Mouse (Mus musculus) MEL (cell line): ENCODE data around the gene Abhd12b.

ENCODE experiments used
- CTCF ChIP-seq, 3 experiments: IDR thresholded peaks in 2 of 3; conservative IDR thresholded peaks in 1 of 3; 2 replicates each; pipeline ENCODE4 v1.5.1; 2011 to 2012; ENCODE audit warnings: low read length in 3 of 3, low read depth in 2 of 3, mild to moderate bottlenecking in 2 of 3, improper control_type of control experiment in 1 of 3, inconsistent platforms in 1 of 3, mixed read lengths in 1 of 3, moderate library complexity in 1 of 3; ENCODE audit not compliant: control insufficient read depth in 1 of 3, insufficient read depth in 1 of 3, poor library complexity in 1 of 3, severe bottlenecking in 1 of 3
- MXI1 ChIP-seq: IDR thresholded peaks from 2 replicates; pipeline ENCODE4 v1.6.1; 2011; ENCODE audit warnings: mild to moderate bottlenecking, low read depth, low read length, improper control_type of control experiment
- NRF1 ChIP-seq: IDR thresholded peaks from 2 replicates; pipeline ENCODE4 v1.6.1; 2014; ENCODE audit warnings: low read depth, mild to moderate bottlenecking, inconsistent platforms, low read length, improper control_type of control experiment, moderate library complexity; ENCODE audit not compliant: poor library complexity, insufficient read depth, severe bottlenecking
- RAD21 ChIP-seq: IDR thresholded peaks from 2 replicates; pipeline ENCODE4 v1.6.1; 2011; ENCODE audit warnings: mild to moderate bottlenecking, low read depth, low read length, improper control_type of control experiment
- TCF12 ChIP-seq: IDR thresholded peaks from 2 replicates; pipeline ENCODE4 v1.6.1; 2014; ENCODE audit warnings: low read depth, mild to moderate bottlenecking, inconsistent platforms, low read length, improper control_type of control experiment, moderate library complexity

DNA sequence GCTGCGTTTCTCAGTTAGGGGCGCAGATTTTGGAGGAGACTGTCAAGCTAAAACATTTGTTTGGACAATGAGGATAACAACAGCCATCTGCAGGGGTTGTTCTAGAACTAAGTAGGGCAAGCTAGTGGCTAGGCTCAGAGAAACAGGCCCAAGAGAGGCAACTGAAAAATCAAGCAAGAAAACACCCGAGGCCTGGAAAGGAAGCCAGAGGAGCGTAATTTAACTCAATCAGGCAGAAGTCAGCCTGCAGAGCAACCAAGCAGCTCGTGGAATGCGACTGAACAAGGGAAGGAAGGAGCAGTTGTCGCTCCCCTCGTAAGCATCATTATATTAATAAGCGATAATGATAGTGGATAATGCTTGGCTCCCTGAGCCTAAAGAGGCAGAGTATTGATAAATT lies 47.4 kb upstream of the Abhd12b start:
- TF ChIP-seq NRF1 (no peak), MXI1 (no peak), CTCF (IDR thresholded peaks at IDR 0.05 in 2 of 3, conservative IDR thresholded peaks at IDR 0.05 in 1 of 3; ENCODE audit: control insufficient read depth in 1 of 3, insufficient read depth in 1 of 3, low read depth in 2 of 3, low read length in 3 of 3, poor library complexity in 1 of 3, severe bottlenecking in 1 of 3) (no peak), TCF12 (no peak), RAD21 (no peak)
